In genomic region chr2:75062189-75062510, GRCm38 (mm10) we compare ENCODE assay signal across 13 mouse cellular contexts.
DNase-seq lines count a peak whose midpoint lies in the region; ATAC-seq lines count a peak whose summit lies in the region.
"Had no signal": no experiment of that assay in that cellular context is flagged by ENCODE, and none has a peak within 500 bp of the region (broad histone marks: within the 10 kb centered on the region; RNA-seq: fewer than 3 reads in every experiment).

No protein-coding gene starts in this region.

- H3K9ac ChIP-seq in hindbrain, embryonic 12.5 days, result no peak overlapping the region
- H3K9ac ChIP-seq in midbrain, embryonic 15.5 days, result no peak overlapping the region
- no peak overlapping the region for H3K9ac ChIP-seq in heart, embryonic 12.5 days

- no peak overlapping the region for H3K4me2 ChIP-seq in hindbrain, embryonic 12.5 days (replicated peaks)
- no peak overlapping the region for H3K4me2 ChIP-seq in midbrain, embryonic 15.5 days
- H3K4me2 ChIP-seq in heart, embryonic 12.5 days, result no peak overlapping the region

- DNase-seq in hindbrain, embryonic 10.5 days (ENCODE audit: low spot score), result no peak
- DNase-seq in cerebellum, adult 11 months, result peak; percentile 10
- DNase-seq in fat pad, adult 2 months (ENCODE audit: extremely low read depth, low read depth, low spot score), result peak; percentile 42
- DNase-seq in spleen, adult 18-20 months, result no peak
- DNase-seq in heart, adult 11 months, result no peak
- DNase-seq: heart, adult 18-20 months; heart, postnatal 14 days; kidney, adult 2 months had no signal

- H3K27ac ChIP-seq in hindbrain, embryonic 12.5 days, result peak overlapping the region; percentile 72; the same call in 1 of the 2 replicates
- no peak overlapping the region for H3K27ac ChIP-seq in hindbrain, embryonic 10.5 days
- H3K27ac ChIP-seq in midbrain, embryonic 15.5 days, result peak overlapping the region; percentile 78
- no peak overlapping the region for H3K27ac ChIP-seq in heart, embryonic 12.5 days (ENCODE audit: poor library complexity, severe bottlenecking)

- peaks cover 13% of the 10 kb centered on the region for H3K27me3 ChIP-seq in hindbrain, embryonic 12.5 days
- peaks cover 37% of the 10 kb centered on the region for H3K27me3 ChIP-seq in hindbrain, embryonic 10.5 days (ENCODE audit: insufficient read depth, poor library complexity, severe bottlenecking)
- no peaks in the 10 kb centered on the region; the same call in 1 of the 2 replicates for H3K27me3 ChIP-seq in midbrain, embryonic 15.5 days (replicated peaks)
- H3K27me3 ChIP-seq in heart, embryonic 12.5 days (replicated peaks), result peaks cover 31% of the 10 kb centered on the region

- H3K4me1 ChIP-seq in hindbrain, embryonic 12.5 days, result peaks cover 20% of the 10 kb centered on the region
- peaks cover 19% of the 10 kb centered on the region for H3K4me1 ChIP-seq in hindbrain, embryonic 10.5 days (replicated peaks)
- H3K4me1 ChIP-seq in midbrain, embryonic 15.5 days, result peaks cover 25% of the 10 kb centered on the region
- no peaks in the 10 kb centered on the region; the same call in 1 of the 2 replicates for H3K4me1 ChIP-seq in heart, embryonic 12.5 days (replicated peaks)
- H3K4me1 ChIP-seq: megakaryocyte, embryonic 14.5 days had no signal

- WGBS in hindbrain, embryonic 12.5 days, result 83% methylated on average over 7 of the region's 7 CpGs
- 85% methylated on average over 7 of the region's 7 CpGs for WGBS in hindbrain, embryonic 10.5 days
- 80% methylated on average over 7 of the region's 7 CpGs for WGBS in midbrain, embryonic 15.5 days
- WGBS in heart, embryonic 12.5 days, result 79% methylated on average over 7 of the region's 7 CpGs

- ATAC-seq in hindbrain, embryonic 12.5 days (ENCODE audit: low FRiP score), result no peak
- no peak for ATAC-seq in midbrain, embryonic 15.5 days (replicated peaks)
- no peak for ATAC-seq in heart, embryonic 12.5 days (ENCODE audit: insufficient number of reproducible peaks, low FRiP score)

- no peaks in the 10 kb centered on the region for H3K9me3 ChIP-seq in hindbrain, embryonic 12.5 days (replicated peaks)
- H3K9me3 ChIP-seq in hindbrain, embryonic 10.5 days, result no peaks in the 10 kb centered on the region
- H3K9me3 ChIP-seq in midbrain, embryonic 15.5 days, result no peaks in the 10 kb centered on the region
- H3K9me3 ChIP-seq in heart, embryonic 12.5 days (replicated peaks), result no peaks in the 10 kb centered on the region
- H3K9me3 ChIP-seq: megakaryocyte, embryonic 14.5 days had no signal

- H3K4me3 ChIP-seq in hindbrain, embryonic 12.5 days, result no peak overlapping the region
- no peak overlapping the region for H3K4me3 ChIP-seq in hindbrain, embryonic 10.5 days
- no peak overlapping the region for H3K4me3 ChIP-seq in midbrain, embryonic 15.5 days
- no peak overlapping the region for H3K4me3 ChIP-seq in heart, embryonic 12.5 days
- H3K4me3 ChIP-seq: erythroblast, embryonic 14.5 days; megakaryocyte, embryonic 14.5 days had no signal

- no peaks in the 10 kb centered on the region for H3K36me3 ChIP-seq in hindbrain, embryonic 12.5 days
- no peaks in the 10 kb centered on the region for H3K36me3 ChIP-seq in hindbrain, embryonic 10.5 days
- H3K36me3 ChIP-seq in midbrain, embryonic 15.5 days (replicated peaks), result no peaks in the 10 kb centered on the region
- H3K36me3 ChIP-seq in heart, embryonic 12.5 days, result no peaks in the 10 kb centered on the region

Comparison
In these comparisons a context has a peak if more than half of its experiments do, and no peak if none do; other contexts are left out.
1. H3K27ac ChIP-seq: peak in hindbrain, embryonic 12.5 days (single experiment) and midbrain, embryonic 15.5 days (single experiment); none in hindbrain, embryonic 10.5 days (single experiment) and heart, embryonic 12.5 days (single experiment).
2. DNase-seq: peak in cerebellum, adult 11 months (single experiment) and fat pad, adult 2 months (single experiment); none in hindbrain, embryonic 10.5 days (single experiment), spleen, adult 18-20 months (0 of 2) and heart, adult 11 months (single experiment).